Mouse (Mus musculus) liver (tissue): Measurements from ENCODE around the gene Chst4.

Experiments
- DNase-seq: peaks from one replicate; pipeline ENCODE4 v3.0.0-alpha.2; 2020; ENCODE audit warnings: mixed read lengths

The Chst4 gene

GRCm38 (mm10) chr8:110006312-110007023, 33.1 kb downstream of the Chst4 start:
- no peak for DNase-seq

GRCm38 (mm10) chr8:110004300-110004699, 35.2 kb downstream of the Chst4 start:
- DNase-seq: no peak

- DNase-seq: peak; percentile 55
Measured at GRCm38 (mm10) chr8:110002953-110003352, 36.6 kb downstream of the Chst4 start.

GRCm38 (mm10) chr8:109999974-110000373, 39.6 kb downstream of the Chst4 start:
- no peak for DNase-seq

GRCm38 (mm10) chr8:109998066-109998465, 41.5 kb downstream of the Chst4 start:
- DNase-seq: no peak

GRCm38 (mm10) chr8:109997381-109997780, 42.2 kb downstream of the Chst4 start:
- DNase-seq: no peak

GRCm38 (mm10) chr8:109992951-109993350, 46.6 kb downstream of the Chst4 start:
- no peak for DNase-seq

GRCm38 (mm10) chr8:109992166-109992565, 47.4 kb downstream of the Chst4 start:
- DNase-seq: no peak

- no peak for DNase-seq
Measured at GRCm38 (mm10) chr8:109990224-109990623, 49.3 kb downstream of the Chst4 start, which contains the start of gene Tat. Tat (plus strand) TSS chr8:109990437.

GRCm38 (mm10) chr8:109989151-109989550, 50.4 kb downstream of the Chst4 start:
- DNase-seq: no peak

GRCm38 (mm10) chr8:109987776-109988175, 51.8 kb downstream of the Chst4 start:
- no peak for DNase-seq

- DNase-seq: no peak
Measured at GRCm38 (mm10) chr8:109986384-109986783, 53.2 kb downstream of the Chst4 start.

- DNase-seq: no peak
Measured at GRCm38 (mm10) chr8:109983944-109984343, 55.6 kb downstream of the Chst4 start.

- DNase-seq: no peak
Measured at GRCm38 (mm10) chr8:109982386-109983105, 57.0 kb downstream of the Chst4 start.

- DNase-seq: no peak
Measured at GRCm38 (mm10) chr8:109979339-109979738, 60.2 kb downstream of the Chst4 start.
